Mouse (Mus musculus) kidney, adult 11 months (tissue): ENCODE results near the gene Rabif.
"Not testable (repeated sequence)": the region's sequence is repeated elsewhere in the genome, so short reads cannot be mapped to it uniquely, and the experiment has no call there.

ENCODE experiments used
- DNase-seq: peaks from one replicate; pipeline ENCODE4 v3.0.0; 2022

Rabif gene

DNA sequence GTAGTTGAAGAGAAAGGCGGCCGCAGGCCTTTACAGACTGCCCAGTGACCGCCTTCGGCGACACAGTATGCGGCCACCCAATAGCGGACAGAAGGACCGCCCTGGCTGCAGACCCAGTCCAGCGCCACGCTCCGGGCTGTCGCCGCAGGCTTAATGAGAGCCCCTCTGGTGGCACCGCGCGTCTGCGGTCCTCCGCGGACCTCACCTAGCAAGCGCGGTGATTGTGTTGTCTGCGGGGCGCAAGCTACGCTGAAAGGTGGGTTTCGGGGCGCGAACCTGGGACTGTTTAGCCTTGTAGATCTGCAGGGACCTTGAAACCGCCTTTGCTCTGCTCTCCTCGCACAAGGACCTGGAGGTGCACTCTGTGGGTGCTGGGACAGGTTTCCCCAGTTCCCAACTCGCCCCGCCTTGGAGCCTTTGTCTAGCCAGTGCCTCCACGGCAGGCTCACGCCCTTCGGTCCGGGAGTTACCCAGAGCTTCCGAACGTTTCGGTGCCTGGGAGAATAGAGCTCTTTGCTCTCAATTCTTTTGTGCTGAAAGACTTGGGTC, 18.9 kb downstream of the Rabif start:
- DNase-seq, result no peak

GRCm38 (mm10) chr1:134513876-134514590, 19.6 kb downstream of the Rabif start:
- DNase-seq, result no peak

DNA sequence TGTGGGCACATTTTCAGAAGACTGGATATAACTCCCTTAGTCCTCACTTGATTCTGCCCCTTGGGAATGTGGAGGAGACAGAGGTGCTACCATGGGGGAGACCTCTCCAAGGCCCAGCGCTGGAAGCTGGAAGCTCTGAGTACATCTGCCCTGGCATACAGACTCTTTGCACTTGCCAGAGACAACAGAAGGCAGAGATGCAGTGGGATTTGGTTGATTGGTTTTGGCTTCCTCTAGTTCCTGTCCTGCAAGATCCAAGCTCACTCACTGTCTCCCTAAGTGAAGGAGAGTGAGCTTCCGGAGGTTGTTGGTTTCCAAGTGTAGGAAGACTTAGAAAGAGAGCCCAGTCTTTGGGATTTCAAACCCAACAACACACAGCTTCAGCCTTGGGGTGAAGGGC, 21.4 kb downstream of the Rabif start:
- DNase-seq, result no peak

GRCm38 (mm10) chr1:134516491-134517198, 22.2 kb downstream of the Rabif start:
- peak; percentile 10 for DNase-seq

- not testable (repeated sequence) for DNase-seq
These were observed 23.4 kb downstream of the Rabif start for GRCm38 (mm10) chr1:134517841-134518240.

GRCm38 (mm10) chr1:134518677-134519076, 24.2 kb downstream of the Rabif start:
- peak; percentile 84 for DNase-seq

GRCm38 (mm10) chr1:134519201-134519600, 24.8 kb downstream of the Rabif start:
- not testable (repeated sequence) for DNase-seq

DNA sequence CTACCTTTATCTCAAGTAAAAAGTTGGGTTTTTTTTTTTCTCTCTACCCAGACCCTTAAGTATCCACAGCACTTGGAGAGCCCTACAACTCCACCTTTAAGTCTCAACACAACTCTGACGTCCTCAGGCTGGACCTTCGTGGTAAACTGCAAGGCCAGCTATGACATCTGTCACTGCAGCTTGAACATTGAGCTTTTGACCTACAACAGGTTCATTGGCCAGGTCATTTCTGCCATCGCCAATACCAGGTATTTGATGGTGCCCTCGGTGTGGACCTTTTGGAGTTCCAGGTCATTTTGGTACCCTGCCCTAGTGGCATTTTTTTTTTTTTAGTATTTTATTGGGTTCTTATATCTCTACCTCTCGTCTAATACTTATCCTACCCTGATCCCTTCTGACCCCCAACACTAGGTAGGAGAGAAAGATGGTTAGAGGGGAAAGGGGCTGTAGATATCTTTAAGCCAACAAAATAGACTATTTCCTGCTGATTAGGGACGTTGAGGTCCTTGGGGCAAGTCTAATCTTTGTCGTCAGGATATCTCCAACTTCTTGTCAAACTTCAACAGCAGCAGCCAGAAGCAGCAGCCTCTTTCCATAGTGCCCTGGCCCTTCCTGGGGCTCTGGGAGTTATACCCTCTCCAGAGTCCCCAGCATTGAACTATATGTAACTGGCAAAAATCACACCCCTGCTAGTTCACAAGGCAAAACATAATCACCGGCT, 25.7 kb downstream of the Rabif start:
- no peak for DNase-seq

GRCm38 (mm10) chr1:134521163-134521562, 26.7 kb downstream of the Rabif start:
- DNase-seq, result no peak

- no peak for DNase-seq
These were observed 27.9 kb downstream of the Rabif start for GRCm38 (mm10) chr1:134522325-134522724.

GRCm38 (mm10) chr1:134524424-134524823, 30.0 kb downstream of the Rabif start:
- no peak for DNase-seq

DNA sequence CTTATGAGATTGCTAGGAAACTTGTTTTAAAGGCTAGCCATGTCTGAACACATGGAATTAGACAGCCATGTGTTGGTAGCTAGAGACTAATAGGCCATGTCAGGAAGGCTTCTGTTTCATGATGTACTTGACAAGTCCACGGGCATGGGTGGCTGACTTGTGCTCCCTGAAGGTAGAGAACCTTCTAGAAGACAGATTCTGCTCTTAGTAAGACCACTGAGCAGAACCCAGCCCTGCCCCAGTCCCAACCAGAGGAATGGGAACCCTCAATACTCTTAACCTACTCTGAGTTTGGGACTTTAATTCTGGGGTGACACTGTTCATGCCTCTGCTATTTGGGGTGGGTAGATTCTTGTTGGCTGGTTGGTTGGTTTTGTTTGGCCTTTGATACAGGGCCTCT, 30.6 kb downstream of the Rabif start:
- DNase-seq, result no peak

GRCm38 (mm10) chr1:134526752-134527151, 32.3 kb downstream of the Rabif start:
- DNase-seq, result no peak

DNA sequence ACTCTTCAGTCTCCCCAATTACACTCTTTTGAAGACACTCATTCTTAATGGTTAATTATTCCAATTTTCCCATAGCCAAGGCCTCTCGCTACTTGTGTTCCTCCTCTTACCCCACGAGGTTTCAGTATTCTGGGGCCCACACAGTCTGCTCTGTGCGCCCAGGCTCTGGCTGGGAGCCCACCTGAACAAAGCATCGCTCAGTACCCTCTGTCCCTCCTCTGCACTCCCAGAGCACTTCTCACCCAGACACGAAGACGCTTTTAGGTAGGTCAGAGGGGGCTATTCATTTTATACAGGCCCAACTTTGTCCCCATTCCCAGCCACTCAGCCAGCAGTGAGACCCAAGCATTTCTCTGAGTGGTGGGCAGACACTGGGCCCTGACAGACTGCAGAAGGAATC, 36.2 kb downstream of the Rabif start:
- DNase-seq, result no peak

DNA sequence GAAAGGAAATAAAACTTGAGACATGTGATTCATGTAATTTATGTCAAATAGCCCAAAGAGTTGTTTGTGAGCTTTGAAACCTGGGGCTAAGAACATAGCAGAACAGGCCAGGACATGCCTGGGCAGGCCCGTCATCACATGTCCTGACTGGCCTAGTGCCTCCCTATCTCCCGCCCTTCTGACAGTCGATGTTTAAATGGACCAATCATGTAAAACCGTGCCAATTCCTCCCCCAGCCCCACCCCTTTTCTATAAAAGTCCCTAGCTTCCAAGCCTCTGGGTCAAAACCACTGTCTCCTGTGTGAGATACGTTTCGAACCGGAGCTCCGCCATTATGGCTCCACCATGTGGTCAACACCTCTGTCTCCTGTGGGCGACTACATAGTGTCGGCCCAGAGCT, 39.3 kb downstream of the Rabif start:
- not testable (repeated sequence) for DNase-seq

DNA sequence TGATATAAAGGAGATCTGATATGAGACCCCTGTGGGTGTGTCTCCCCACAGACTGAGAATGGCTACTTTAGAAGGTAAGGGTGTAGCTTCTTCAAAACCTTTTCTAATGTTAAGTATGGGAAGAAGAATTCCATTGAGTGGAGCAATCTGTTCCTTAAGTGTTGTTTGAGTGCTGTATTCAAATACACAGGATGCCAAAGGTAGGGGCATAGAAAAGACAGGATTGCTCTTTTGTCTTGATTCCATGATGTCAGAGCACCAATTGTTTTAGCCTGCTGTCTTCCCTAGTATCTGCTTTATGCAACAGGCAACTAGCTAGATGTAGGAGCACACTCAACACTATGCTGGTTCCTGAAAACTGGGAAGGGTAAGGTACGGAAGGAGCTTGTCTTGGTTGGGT, 40.6 kb downstream of the Rabif start:
- no peak for DNase-seq

DNA sequence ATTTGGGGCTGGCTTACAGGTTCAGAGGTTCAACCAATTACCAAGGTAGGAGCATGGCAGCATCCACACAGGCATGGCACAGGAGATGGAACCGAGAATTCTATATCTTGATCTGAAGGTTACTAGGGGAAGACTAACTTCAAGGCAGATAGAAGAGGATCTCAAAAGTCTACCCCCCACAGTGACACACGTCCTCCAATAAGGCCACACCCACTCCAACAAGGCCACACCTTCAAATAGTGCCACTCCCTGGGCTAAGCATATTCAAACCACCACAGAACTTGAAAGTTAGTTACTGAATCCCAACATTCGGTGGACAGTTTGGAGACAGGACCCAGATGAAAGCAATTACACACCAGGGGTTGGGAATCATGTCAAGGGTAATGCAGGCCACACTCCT, 41.1 kb downstream of the Rabif start:
- DNase-seq, result no peak

GRCm38 (mm10) chr1:134540610-134541009, 46.2 kb downstream of the Rabif start:
- no peak for DNase-seq

- DNase-seq, result no peak
These were observed 53.8 kb downstream of the Rabif start for GRCm38 (mm10) chr1:134548231-134548630.

- DNase-seq, result no peak
These were observed 55.2 kb downstream of the Rabif start, which contains the start of gene Mgat4e for GRCm38 (mm10) chr1:134549632-134550132. Gene Mgat4e (minus strand): TSS chr1:134549682.

GRCm38 (mm10) chr1:134551869-134552268, 57.4 kb downstream of the Rabif start:
- no peak for DNase-seq

DNA sequence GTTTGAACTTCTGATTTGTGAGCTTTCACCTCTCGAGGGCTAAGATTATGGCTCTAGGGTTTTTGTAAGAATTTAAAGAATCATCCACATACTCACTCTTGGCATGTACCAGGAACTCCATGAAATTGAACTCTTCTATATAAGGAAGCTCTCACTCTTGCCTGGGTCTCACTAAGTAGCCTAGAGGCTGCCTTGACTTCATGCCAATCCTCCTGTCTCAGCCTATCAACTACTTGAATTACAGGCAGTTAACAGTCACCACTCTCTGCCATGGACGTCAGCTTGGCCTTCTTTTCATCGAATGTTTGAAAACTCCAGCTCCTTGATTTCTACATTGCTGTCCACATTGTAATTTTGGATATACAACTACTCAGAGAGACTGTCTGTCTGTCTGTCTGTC, 57.9 kb downstream of the Rabif start:
- no peak for DNase-seq

- no peak for DNase-seq
These were observed 60.9 kb downstream of the Rabif start for GRCm38 (mm10) chr1:134555240-134555870.
